Mouse (Mus musculus) NIH3T3 (cell line): Measurements from ENCODE around the gene Hoxd12.
A peak's percentile ranks its signal among the peaks of the same experiment; 100 is the strongest.

ENCODE experiments used
- DNase-seq: peaks from one replicate; pipeline ENCODE4 v3.0.0-alpha.2; 2012; ENCODE audit warnings: low read depth

Hoxd12 gene

DNA sequence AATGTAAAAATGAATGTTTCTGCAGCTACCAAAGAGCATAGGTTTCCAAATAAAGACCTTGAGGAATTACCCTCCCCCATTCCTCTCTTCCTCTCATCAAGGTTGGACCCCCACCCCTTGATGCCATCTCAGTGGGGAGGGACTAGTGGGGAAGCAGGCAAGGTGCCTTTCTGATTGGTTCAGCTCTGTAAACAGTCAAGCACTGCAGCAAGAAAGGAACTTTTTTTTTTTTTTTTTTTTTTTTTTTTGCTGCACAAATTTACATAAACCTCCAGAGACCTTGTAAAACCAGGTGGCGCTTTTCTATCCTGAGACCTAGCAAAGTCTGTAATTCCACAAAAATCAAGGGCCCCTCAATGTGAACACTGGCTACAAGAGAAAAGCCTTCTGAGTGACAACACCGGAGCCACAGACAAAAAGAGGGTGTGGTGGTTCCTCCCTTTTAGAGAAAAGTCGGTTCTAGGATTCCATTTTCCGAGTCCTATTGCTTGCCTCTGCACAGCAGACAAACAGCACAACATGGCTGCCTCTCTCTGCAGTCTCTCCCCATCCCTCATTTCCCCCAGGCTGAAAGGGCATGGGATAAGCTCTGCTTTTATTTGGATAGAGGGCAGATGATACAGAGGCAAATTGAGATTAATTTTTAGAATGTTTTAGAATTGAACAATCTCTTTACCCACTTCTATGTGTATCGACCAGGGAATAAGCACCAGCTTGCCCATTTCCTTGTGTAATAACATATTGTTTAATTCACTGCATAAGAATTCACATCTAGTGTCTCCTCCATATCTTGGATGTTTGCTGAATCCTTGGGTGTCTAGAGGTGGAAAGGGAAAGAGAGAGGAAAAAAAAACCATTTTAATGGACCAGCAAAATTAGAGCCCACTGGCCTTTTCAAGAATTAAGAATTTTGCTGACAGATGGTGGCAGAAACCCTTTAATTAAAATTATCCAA is 34.9 kb downstream of the Hoxd12 start:
- no peak for DNase-seq

- peak; percentile 79 for DNase-seq
Measured at GRCm38 (mm10) chr2:74710929-74711543, 36.2 kb downstream of the Hoxd12 start.

DNA sequence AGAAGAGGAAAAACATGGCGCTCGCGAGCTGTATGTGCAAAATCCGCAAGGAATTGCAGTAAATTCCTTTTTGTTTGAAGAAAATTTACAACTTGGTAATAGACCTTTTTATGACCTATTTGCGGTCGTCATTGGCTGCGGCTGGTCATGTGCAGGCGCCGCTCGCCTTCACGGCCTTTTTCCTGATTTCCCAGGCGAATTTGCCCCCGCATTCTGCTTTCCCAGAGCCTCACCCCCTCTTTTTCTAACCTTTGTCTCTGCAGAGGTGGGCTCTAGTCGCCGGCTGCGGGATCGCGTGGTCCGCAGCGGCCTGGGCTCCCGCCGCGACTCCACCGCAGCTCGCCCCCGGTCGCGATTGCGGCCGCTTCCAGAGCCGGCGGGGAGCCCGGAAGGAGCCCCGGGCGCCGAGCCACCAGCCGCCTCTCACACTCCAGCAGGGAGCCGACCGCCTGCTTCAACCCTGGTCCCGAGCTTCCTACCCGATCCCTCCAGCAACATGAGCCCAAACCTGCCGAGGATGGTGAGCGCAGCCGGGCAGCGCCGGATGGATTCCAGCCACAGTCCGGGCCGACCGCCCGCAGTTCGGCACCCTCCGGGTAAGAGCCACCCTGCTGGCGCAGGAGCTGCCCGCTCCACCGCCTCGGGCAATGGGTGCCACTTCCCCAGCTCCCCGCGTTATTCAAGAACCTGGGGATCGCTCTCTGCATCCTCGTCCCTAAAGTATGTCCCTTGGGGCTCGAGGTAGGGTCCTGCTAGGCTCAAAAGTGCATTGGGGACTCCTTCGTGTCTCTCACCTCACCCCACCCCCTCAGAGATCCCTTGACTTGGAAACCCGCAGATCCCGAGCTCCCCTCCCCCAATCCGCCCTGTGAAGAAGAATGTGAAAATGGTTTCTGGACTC is 37.2 kb downstream of the Hoxd12 start, which contains the start of the genes Hoxd3 and Hoxd4:
Hoxd3 (plus strand) TSS at position 207 of the 901 bp plus-strand sequence.
Hoxd4 (plus strand) TSS at position 209 of the 901 bp plus-strand sequence.
- peak; percentile 76 for DNase-seq

GRCm38 (mm10) chr2:74713239-74714150 is 38.7 kb downstream of the Hoxd12 start:
- peak; percentile 28 for DNase-seq

DNA sequence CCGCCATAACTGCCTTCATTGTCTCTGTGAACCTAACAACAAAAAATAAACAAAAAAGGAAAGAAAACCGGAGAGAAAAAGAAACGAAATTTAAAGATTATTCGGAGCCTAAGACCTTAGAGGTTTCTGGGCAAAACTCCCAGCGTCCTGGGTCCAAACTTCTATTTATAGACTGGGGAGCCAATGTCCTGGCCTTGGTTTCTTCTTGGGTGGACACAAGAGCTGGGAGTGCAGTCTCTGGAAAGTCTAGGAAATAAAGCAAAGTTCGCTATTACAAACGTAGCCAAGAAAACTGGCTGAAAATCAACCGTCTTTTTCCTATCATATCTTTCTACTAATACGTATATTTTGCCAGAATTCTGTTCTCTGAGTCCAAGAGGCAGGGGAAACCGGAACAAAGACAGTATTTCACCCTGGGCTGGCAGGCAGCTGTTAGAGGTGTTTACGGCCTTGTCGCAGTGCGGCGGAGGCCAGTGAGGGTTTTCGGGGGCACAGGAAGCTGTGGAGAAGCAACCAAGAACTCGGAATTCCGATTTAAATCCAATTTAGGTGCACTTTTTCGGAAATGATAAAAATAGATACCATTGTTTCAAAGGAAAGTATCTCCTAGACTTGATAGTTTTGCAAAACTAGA is 39.5 kb downstream of the Hoxd12 start:
- peak; percentile 40 for DNase-seq

DNA sequence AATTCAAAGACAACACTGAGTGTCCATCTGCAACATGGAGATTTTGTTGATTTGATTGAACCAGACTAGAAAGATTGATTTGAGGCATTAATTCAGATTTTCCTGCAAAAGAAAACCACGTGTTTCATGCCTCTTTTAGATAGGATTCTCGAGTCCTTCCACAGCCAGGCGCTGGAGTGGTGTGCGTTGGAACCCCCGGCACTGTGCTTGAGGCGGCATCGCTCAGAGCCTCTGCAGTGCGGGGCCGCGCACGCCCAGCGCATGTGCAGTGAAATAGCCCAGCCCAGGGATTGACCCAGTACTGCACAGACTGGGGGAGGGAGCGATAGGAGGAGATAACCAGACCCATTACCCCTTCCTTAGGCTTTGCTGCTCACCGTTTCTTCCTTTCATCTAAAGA is 40.1 kb downstream of the Hoxd12 start:
- peak; percentile 82 for DNase-seq

DNA sequence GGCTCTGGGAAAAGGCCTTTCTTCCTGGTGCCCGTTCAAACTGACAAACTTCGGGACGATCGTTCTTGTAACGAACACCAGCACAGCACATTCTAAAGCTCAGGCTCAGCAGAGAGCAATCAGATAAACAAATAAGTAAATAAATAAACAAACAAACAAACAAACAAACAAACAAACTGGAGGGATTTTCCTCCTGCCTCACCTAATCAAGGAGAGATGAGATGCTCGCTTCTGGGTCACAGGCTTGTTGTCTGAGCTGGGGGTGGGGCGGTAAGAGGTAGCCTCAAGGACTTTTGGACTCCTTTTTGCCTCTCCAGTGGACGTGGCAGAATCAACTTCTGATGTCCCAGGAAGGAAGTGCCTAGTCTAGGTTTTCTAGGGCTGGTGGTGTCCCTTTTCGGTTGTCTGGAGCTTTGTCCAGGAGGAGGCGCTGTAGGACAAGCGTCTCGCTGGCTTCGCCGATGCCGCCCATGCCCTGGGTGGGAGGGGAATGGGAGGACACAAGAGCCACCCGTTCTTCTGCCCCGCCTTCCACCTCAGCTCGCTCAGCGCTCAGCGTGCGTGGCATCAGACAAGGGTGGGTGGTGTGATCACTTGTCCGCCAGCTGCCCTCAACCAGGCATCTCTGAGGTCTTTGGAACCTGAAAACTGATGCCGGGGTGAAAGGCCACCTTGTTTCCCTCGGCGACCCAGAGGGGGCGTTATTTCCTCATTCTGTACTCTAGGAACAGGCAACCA is 40.9 kb downstream of the Hoxd12 start:
- peak; percentile 98 for DNase-seq

DNA sequence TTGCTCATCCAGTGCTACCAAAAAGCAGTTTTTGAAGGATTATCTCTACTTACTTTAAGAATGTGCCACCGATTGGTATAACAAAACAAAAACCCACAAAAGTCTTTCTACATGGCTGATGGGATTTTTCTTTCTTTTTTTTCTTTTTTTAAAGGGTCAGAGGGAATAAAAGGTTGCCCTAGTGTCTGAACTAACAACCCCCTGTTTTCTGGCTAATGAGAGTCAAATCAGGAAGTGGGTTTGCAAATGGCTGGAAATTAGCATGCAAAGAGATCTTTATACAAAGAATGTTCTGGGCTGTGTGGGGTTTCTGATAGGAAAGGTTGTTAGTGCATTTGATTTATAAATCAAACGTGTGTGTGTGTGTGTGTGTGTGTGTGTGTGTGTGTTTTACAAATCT is 45.6 kb downstream of the Hoxd12 start:
- no peak for DNase-seq

GRCm38 (mm10) chr2:74720955-74721491 is 46.2 kb downstream of the Hoxd12 start:
- no peak for DNase-seq

DNA sequence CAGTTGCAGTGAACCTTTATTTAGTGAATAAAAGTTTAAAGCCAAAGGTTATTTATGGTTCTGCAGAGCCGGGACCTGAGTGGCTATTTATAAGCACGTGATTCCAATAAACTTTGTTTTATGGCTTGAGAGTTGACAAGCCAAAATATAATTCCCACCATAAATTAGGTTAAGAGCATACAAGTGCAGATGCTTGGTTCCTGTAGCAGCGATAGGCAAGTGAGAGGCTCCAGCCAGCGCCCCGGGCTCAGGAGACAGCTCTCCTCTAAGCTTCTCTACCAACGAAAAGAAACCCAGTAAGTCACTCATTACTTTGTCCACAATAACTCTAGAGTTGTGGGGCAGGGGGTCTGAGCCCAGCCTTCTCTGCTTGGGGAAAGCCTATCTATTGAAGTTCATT is 47.1 kb downstream of the Hoxd12 start:
- no peak for DNase-seq

DNA sequence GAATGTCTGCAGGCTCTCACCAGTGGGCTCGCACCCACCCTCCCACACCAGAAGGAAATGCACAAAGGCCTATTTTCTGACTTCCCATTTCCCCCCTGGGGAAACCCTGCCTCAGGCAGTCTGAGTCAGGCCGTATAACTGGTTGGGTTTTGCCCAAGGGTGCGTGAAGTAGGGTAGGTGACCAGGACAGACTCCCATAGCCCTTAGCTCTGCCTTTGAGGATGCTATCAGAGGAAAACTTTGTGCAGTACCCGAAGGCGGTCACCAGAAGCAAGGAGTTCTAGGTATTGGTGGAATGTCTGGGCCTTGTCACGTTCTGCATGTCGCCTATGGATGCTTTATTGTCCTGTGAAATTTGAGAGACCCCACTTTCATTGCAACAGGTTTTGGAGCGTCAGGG is 48.1 kb downstream of the Hoxd12 start:
- no peak for DNase-seq

- DNase-seq: peak; percentile 53
Measured at GRCm38 (mm10) chr2:74724244-74725015, 49.6 kb downstream of the Hoxd12 start.

DNA sequence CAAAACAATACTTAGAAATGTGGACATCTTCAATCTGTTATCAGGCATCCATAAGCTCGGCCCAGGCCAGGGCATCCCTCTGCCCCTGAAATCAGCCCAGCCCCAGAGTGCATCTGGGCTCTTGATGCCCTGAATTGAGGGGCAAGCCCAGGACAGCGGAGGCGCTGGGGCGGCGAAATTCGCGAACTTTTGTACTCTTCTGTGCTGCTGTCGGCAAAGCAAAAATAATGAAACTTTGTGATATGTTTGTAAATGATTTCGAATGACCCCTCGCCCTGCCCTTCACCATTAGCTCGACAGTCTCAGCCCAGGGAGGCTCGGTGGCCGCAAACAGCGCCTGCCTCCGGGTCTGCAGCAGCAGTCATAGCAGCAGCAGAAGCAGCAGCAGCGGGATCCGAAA is 50.4 kb downstream of the Hoxd12 start:
- no peak for DNase-seq

DNA sequence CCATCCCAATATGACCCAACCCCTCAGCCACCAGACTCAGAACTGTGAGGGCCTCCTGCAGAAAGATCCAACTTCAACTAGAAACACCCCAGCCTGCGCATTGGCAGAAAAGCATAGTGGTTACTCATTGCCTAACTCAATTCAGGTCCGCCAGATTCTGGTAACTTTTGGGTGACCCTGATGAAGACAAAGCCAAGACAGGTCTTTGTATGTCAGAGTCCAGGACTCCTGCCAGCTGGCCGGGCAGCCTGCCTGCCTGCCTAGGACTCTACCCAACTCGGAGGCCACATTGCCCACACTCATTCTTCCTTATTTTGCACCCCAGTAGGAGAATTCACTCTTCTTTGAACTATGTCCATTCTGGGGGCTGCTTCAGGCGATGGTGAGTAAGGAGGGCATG is 51.7 kb downstream of the Hoxd12 start, which contains the start of gene Gm28230:
Gm28230 (plus strand) TSS at position 178 of the 400 bp plus-strand sequence.
- DNase-seq: peak; percentile 43

DNA sequence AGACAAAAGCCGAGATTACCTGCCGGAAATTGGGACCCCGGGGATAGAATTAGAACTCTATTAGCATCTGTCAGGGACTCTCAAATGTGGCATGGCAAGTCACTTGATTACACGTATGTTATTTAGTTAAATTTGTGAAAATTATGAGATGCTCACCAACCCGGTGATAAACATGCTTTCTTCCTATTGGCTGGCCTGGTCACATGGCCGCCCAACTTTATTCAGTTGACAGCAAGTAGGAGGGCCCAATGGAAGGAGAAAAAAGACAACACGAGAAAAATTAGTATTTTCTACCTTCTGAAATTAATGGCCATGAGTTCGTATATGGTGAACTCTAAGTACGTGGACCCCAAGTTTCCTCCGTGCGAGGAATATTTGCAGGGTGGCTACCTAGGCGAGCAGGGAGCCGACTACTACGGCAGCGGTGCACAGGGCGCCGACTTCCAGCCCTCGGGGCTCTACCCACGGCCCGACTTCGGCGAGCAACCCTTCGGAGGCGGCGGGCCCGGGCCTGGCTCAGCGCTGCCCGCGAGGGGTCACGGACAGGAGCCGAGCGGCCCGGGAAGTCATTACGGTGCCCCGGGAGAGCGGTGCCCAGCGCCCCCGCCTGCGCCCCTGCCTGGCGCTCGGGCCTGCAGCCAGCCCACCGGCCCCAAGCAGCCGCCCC is 52.3 kb downstream of the Hoxd12 start:
- no peak for DNase-seq
